Mouse (Mus musculus) C2C12 (cell line): Measurements from ENCODE around the gene Nrgn. TPM values are rescaled to one million over a fixed set of nuclear protein-coding genes. Genes with fewer than 3 reads are reported as not detected.

Experiments
- H3K27me3 ChIP-seq: one replicate; pipeline ENCODE4 v1.6.1; 2011; ENCODE audit not compliant: control insufficient read depth, insufficient read depth, insufficient read length
- H3K36me3 ChIP-seq: one replicate; pipeline ENCODE4 v1.6.1; 2011; ENCODE audit not compliant: control insufficient read depth, insufficient read depth
- H3K4me3 ChIP-seq: one replicate; pipeline ENCODE4 v1.5.1; 2011; ENCODE audit warnings: mild to moderate bottlenecking, control low read depth; ENCODE audit not compliant: poor library complexity, insufficient read depth, severe bottlenecking
- H3K79me2 ChIP-seq: one replicate; pipeline ENCODE4 v1.6.1; 2011; ENCODE audit not compliant: control insufficient read depth, insufficient read depth
- H3K79me3 ChIP-seq: one replicate; pipeline ENCODE4 v1.6.1; 2011; ENCODE audit warnings: low read depth, control low read depth
- H3ac ChIP-seq: one replicate; pipeline ENCODE3; 2011; ENCODE audit warnings: low read depth; ENCODE audit not compliant: control insufficient read depth, insufficient read length
- CEBPB ChIP-seq: IDR thresholded peaks from one replicate; pipeline ENCODE4 v1.6.1; 2011; ENCODE audit warnings: low read depth, mild to moderate bottlenecking, control low read depth, moderate library complexity
- CTCF ChIP-seq: IDR thresholded peaks from one replicate; pipeline ENCODE4 v1.5.1; 2011; ENCODE audit not compliant: control insufficient read depth, insufficient read depth, insufficient read length
- FOSL1 ChIP-seq: IDR thresholded peaks from one replicate; pipeline ENCODE4 v1.8.0; 2011; ENCODE audit warnings: mild to moderate bottlenecking, low read length; ENCODE audit not compliant: poor library complexity, insufficient read depth, severe bottlenecking
- MAX ChIP-seq: IDR thresholded peaks from one replicate; pipeline ENCODE4 v1.6.1; 2011; ENCODE audit warnings: mild to moderate bottlenecking, control low read depth
- MYOD1 ChIP-seq: IDR thresholded peaks from one replicate; pipeline ENCODE4 v1.6.1; 2011; ENCODE audit warnings: low read depth; ENCODE audit not compliant: control insufficient read depth, insufficient read length
- MYOG ChIP-seq: IDR thresholded peaks from one replicate; pipeline ENCODE4 v1.6.1; 2011; ENCODE audit not compliant: control insufficient read depth, insufficient read length; ENCODE audit errors: extremely low read depth
- USF1 ChIP-seq: IDR thresholded peaks from one replicate; pipeline ENCODE4 v1.6.1; 2011; ENCODE audit warnings: low read depth, mild to moderate bottlenecking, control low read depth, moderate library complexity
- polyA plus RNA-seq: library from polyadenylated mRNA; unstranded; fragments of >200 nt; fragmentation: generic; extraction: Trizol; gene quantifications from one replicate; pipeline ENCODE4 v1.2.1, GENCODE M21; 2012; ENCODE audit warnings: missing spikeins

Gene Nrgn
- polyA plus RNA-seq, 1 experiment, result 2.6 TPM

DNA sequence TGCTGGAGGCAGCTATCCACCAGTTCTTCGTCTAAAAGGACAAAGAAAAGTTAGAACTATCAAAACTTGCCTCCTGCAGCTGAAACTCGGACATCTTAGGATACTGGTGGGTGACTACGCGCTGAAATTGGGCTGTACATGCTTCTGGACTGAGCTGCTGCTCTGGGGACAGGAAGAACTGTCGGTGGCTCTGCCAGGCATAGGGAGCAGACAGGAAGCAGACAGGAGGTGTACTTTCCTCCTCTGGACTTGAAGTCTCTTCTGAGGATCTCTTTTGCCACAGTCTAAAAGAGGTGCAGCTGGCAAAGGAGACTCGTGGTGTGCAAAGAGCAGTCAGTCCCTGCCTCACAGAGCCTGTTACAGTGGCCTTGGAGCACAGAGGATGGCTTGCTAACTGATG is 39.9 kb upstream of the Nrgn start:
- Histone ChIP-seq H3K79me2 (no peaks in the 10 kb centered on the region), H3K27me3 (peaks cover 6% of the 10 kb centered on the region), H3ac (no peak overlapping the region), H3K36me3 (no peaks in the 10 kb centered on the region), H3K4me3 (no peak overlapping the region), H3K79me3 (no peaks in the 10 kb centered on the region)
- TF ChIP-seq CEBPB (no peak), CTCF (no peak), MYOD1 (no peak), FOSL1 (no peak), MYOG (no peak), MAX (no peak), USF1 (no peak)

DNA sequence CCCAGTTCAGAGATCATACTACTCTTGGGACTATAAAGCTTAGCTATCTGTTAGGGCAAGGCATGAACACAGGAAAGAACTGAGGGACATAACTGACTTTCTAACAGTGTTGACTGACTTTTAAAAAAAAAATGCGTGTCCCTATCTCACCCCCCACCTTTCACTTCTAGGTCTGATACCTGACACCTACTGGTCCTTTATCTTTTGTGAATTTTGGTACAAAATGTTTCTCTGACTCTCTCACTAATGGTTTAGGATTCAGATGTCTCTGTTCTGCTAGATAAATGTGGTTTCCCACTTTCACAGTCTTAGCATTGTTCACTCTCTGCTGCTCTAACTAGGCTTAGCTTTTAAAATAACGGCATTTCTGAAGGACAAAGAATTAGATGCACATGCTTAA is 39.3 kb upstream of the Nrgn start:
- no peaks in the 10 kb centered on the region for H3K79me2 ChIP-seq
- TF ChIP-seq MYOD1 (no peak), MYOG (no peak), FOSL1 (no peak), USF1 (no peak), MAX (no peak), CEBPB (no peak), CTCF (no peak)

DNA sequence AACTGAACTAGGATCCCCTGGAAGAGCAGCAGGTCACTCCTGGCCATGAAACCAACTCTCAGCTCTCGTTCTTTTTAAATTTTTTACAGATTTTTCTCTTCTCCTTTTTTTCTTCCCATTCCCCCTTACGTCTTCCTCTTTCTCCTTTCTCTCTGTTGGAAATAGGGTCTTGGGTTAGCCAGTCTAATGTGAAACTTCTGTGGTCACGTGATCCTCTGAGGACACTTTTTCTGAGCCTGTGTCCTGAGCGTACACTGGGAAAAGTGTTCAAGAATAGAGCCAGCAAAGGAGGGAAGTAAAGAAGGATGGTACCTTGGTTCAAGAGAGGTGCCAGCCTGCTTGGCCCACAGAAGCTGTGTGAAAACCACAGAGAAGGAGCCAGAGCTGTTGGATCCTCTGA is 37.7 kb upstream of the Nrgn start:
- Histone ChIP-seq H3K4me3 (no peak overlapping the region), H3K79me3 (no peaks in the 10 kb centered on the region), H3K36me3 (no peaks in the 10 kb centered on the region), H3ac (no peak overlapping the region), H3K27me3 (peaks cover 6% of the 10 kb centered on the region), H3K79me2 (no peaks in the 10 kb centered on the region)
- TF ChIP-seq USF1 (peak; percentile 51), MYOG (no peak)

More for the DNA sequence above, 39.3 kb upstream of the Nrgn start:
- Histone ChIP-seq H3K27me3 (peaks cover 6% of the 10 kb centered on the region), H3K4me3 (no peak overlapping the region), H3K36me3 (no peaks in the 10 kb centered on the region), H3K79me3 (no peaks in the 10 kb centered on the region), H3ac (no peak overlapping the region)

DNA sequence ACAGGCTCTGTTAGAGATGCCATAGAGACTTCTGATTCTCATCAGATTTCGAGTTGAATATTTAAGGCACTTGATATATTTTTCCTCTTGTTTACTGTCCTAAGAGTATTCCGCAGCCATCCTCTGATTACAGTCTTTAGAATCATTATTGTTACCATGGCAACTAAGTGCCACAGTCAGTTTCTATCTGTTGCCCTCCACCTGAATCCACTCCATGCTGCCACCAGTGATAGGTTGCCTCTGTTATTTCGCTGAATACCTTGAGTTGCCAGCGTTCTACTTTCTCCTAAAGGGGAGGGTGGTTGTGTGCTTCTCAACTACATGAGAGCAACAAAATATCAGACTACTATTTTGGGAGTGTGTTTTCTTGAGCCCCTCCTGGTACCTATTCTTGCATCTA is 34.0 kb upstream of the Nrgn start:
- Histone ChIP-seq H3K36me3 (no peaks in the 10 kb centered on the region), H3ac (no peak overlapping the region), H3K27me3 (peaks cover 14% of the 10 kb centered on the region), H3K79me2 (no peaks in the 10 kb centered on the region), H3K79me3 (no peaks in the 10 kb centered on the region), H3K4me3 (no peak overlapping the region)
- TF ChIP-seq USF1 (no peak), FOSL1 (no peak), CEBPB (no peak), MYOD1 (no peak), MAX (no peak), CTCF (no peak), MYOG (no peak)

DNA sequence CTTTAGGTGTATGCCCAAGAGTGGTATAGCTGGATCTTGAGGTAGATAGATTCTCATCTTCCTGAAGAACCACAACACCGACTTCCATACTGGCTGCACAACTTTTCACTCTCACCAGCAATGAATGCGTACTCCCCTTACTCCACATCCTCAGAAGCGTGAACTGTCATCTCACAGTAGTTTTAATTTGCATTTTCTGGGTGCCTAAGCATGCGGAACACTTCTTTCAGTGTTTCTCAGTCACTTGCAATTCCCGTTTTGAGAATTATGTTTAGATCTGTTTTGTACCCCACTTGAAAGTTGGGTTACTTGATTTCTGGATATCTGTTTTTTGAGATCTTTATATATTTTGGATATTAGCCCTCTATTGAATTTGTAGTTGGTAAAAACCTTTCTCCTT is 30.9 kb upstream of the Nrgn start:
- Histone ChIP-seq H3ac (no peak overlapping the region), H3K36me3 (no peaks in the 10 kb centered on the region), H3K27me3 (peaks cover 18% of the 10 kb centered on the region), H3K79me2 (no peaks in the 10 kb centered on the region), H3K4me3 (no peak overlapping the region), H3K79me3 (no peaks in the 10 kb centered on the region)
- no peak for TF ChIP-seq USF1
- no peak for TF ChIP-seq CTCF
- no peak for TF ChIP-seq MAX
- TF ChIP-seq MYOD1, result no peak
- TF ChIP-seq FOSL1, result no peak
- no peak for TF ChIP-seq CEBPB
- no peak for TF ChIP-seq MYOG

DNA sequence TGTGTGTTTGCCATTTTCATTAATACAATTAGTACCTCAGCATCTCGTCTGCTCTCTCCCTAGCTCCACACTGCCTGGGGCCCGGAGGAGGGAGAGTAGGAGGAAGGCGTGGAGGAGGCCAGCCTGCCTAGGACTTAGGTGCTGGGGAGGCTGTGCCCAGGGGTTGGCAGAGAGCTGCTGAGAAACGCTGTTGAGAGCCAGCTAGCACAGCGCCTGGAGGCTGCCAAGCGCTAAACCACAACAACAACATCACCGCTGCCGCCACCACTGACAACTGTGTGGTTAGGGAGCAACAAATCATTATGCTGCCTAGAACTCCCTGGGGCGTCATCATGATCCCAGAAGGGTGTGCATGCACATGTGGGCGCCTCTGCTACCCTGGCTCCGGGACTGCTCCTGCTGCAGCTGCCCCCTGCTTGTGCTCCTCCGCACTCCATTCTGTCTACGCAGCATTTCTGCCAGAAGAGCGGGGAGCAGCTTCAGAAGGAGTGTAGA is 23.8 kb upstream of the Nrgn start:
- Histone ChIP-seq H3K79me2 (no peaks in the 10 kb centered on the region), H3K36me3 (no peaks in the 10 kb centered on the region), H3K27me3 (peaks cover 40% of the 10 kb centered on the region), H3K79me3 (no peaks in the 10 kb centered on the region), H3ac (no peak overlapping the region), H3K4me3 (no peak overlapping the region)
- TF ChIP-seq FOSL1 (peak; percentile 10), MYOD1 (peak; percentile 68), MAX (peak; percentile 52), CTCF (no peak)
